Mouse (Mus musculus): ENCODE data around the gene Micu1. TPM values are rescaled to one million over a fixed set of nuclear protein-coding genes. Genes with fewer than 3 reads are reported as not detected.

Micu1 gene
- polyA plus RNA-seq, 1 experiment from 2014 or later, result 79.9 TPM

- Histone ChIP-seq H3K36me3 (0 out of 2 replicates have a peak, but pooled peaks cover 5% of the 10 kb centered on the region), H3K4me3 (no peak overlapping the region), H3K4me2 (replicated peaks) (no peak overlapping the region), H3K27ac (no peak overlapping the region), H3K4me1 (0 out of 2 replicates have a peak, but pooled peaks cover 5% of the 10 kb centered on the region), H3K9me3 (no peaks in the 10 kb centered on the region), H3K27me3 (no peaks in the 10 kb centered on the region), H3K9ac (no peak overlapping the region)
- no peak for ATAC-seq (ENCODE audit: insufficient number of reproducible peaks, insufficient read depth, low FRiP score, low TSS enrichment)
- WGBS, result 20% methylated on average over 3 of the region's 3 CpGs
These were observed 78.4 kb downstream of the Micu1 start for GRCm38 (mm10) chr10:59780698-59781097.

GRCm38 (mm10) chr10:59781205-59781931 lies 79.1 kb downstream of the Micu1 start:
- Histone ChIP-seq H3K4me2 (replicated peaks) (no peak overlapping the region), H3K4me1 (0 out of 2 replicates have a peak, but pooled peaks cover 5% of the 10 kb centered on the region), H3K27ac (no peak overlapping the region), H3K36me3 (0 out of 2 replicates have a peak, but pooled peaks cover 2% of the 10 kb centered on the region), H3K27me3 (no peaks in the 10 kb centered on the region), H3K4me3 (no peak overlapping the region), H3K9ac (no peak overlapping the region), H3K9me3 (no peaks in the 10 kb centered on the region)
- ATAC-seq (ENCODE audit: insufficient number of reproducible peaks, insufficient read depth, low FRiP score, low TSS enrichment), result no peak
- WGBS, result 52% methylated on average over 7 of the region's 7 CpGs

- H3K27me3 ChIP-seq, result no peaks in the 10 kb centered on the region
- H3K36me3 ChIP-seq, result peaks cover 20% of the 10 kb centered on the region
- H3K4me3 ChIP-seq, result no peak overlapping the region
- H3K4me2 ChIP-seq (replicated peaks), result no peak overlapping the region
- no peak overlapping the region for H3K9ac ChIP-seq
- no peak overlapping the region for H3K27ac ChIP-seq
- H3K4me1 ChIP-seq, result 0 out of 2 replicates have a peak, but pooled peaks cover 5% of the 10 kb centered on the region
- 60% methylated on average over 18 of the region's 18 CpGs for WGBS
- no peak for ATAC-seq (ENCODE audit: insufficient number of reproducible peaks, insufficient read depth, low FRiP score, low TSS enrichment)
- H3K9me3 ChIP-seq, result no peaks in the 10 kb centered on the region
These were observed 82.7 kb downstream of the Micu1 start for GRCm38 (mm10) chr10:59784731-59785685.

GRCm38 (mm10) chr10:59786289-59786688 lies 84.0 kb downstream of the Micu1 start:
- Histone ChIP-seq H3K27ac (no peak overlapping the region), H3K4me3 (no peak overlapping the region), H3K27me3 (no peaks in the 10 kb centered on the region), H3K4me2 (replicated peaks) (no peak overlapping the region), H3K36me3 (peaks cover 24% of the 10 kb centered on the region), H3K9me3 (no peaks in the 10 kb centered on the region), H3K4me1 (0 out of 2 replicates have a peak, but pooled peaks cover 5% of the 10 kb centered on the region), H3K9ac (no peak overlapping the region)
- 73% methylated on average over 5 of the region's 5 CpGs for WGBS
- no peak for ATAC-seq (ENCODE audit: insufficient number of reproducible peaks, insufficient read depth, low FRiP score, low TSS enrichment)

- H3K9ac ChIP-seq, result no peak overlapping the region
- no peak overlapping the region for H3K27ac ChIP-seq
- no peak overlapping the region for H3K4me3 ChIP-seq
- no peaks in the 10 kb centered on the region for H3K27me3 ChIP-seq
- peaks cover 30% of the 10 kb centered on the region for H3K36me3 ChIP-seq
- 0 out of 2 replicates have a peak, but pooled peaks cover 5% of the 10 kb centered on the region for H3K4me1 ChIP-seq
- no peak for ATAC-seq (ENCODE audit: insufficient number of reproducible peaks, insufficient read depth, low FRiP score, low TSS enrichment)
- no peak overlapping the region for H3K4me2 ChIP-seq (replicated peaks)
- H3K9me3 ChIP-seq, result no peaks in the 10 kb centered on the region
- 82% methylated on average over 11 of the region's 11 CpGs for WGBS
These were observed 85.0 kb downstream of the Micu1 start for GRCm38 (mm10) chr10:59787140-59787800.

- H3K36me3 ChIP-seq, result peaks cover 36% of the 10 kb centered on the region
- H3K27ac ChIP-seq, result no peak overlapping the region
- H3K4me1 ChIP-seq, result 0 out of 2 replicates have a peak, but pooled peaks cover 5% of the 10 kb centered on the region
- 75% methylated on average over 8 of the region's 8 CpGs for WGBS
- no peak overlapping the region for H3K9ac ChIP-seq
- no peak for ATAC-seq (ENCODE audit: insufficient number of reproducible peaks, insufficient read depth, low FRiP score, low TSS enrichment)
- no peak overlapping the region for H3K4me2 ChIP-seq (replicated peaks)
- no peak overlapping the region for H3K4me3 ChIP-seq
- no peaks in the 10 kb centered on the region for H3K27me3 ChIP-seq
- H3K9me3 ChIP-seq, result no peaks in the 10 kb centered on the region
These were observed 85.6 kb downstream of the Micu1 start for GRCm38 (mm10) chr10:59787870-59788269.

GRCm38 (mm10) chr10:59790291-59790929 lies 88.1 kb downstream of the Micu1 start:
- Histone ChIP-seq H3K4me1 (no peaks in the 10 kb centered on the region), H3K9me3 (no peaks in the 10 kb centered on the region), H3K36me3 (peaks cover 34% of the 10 kb centered on the region), H3K9ac (no peak overlapping the region), H3K27me3 (no peaks in the 10 kb centered on the region), H3K27ac (no peak overlapping the region), H3K4me3 (no peak overlapping the region), H3K4me2 (replicated peaks) (no peak overlapping the region)
- 83% methylated on average over 11 of the region's 11 CpGs for WGBS
- no peak for ATAC-seq (ENCODE audit: insufficient number of reproducible peaks, insufficient read depth, low FRiP score, low TSS enrichment)

- no peaks in the 10 kb centered on the region for H3K27me3 ChIP-seq
- no peaks in the 10 kb centered on the region for H3K9me3 ChIP-seq
- H3K4me3 ChIP-seq, result no peak overlapping the region
- WGBS, result 66% methylated on average over 5 of the region's 5 CpGs
- peaks cover 34% of the 10 kb centered on the region for H3K36me3 ChIP-seq
- H3K9ac ChIP-seq, result no peak overlapping the region
- ATAC-seq (ENCODE audit: insufficient number of reproducible peaks, insufficient read depth, low FRiP score, low TSS enrichment), result 0 out of 2 replicates have a peak, but pooled peaks have one; percentile 52
- no peak overlapping the region for H3K27ac ChIP-seq
- no peaks in the 10 kb centered on the region for H3K4me1 ChIP-seq
- no peak overlapping the region for H3K4me2 ChIP-seq (replicated peaks)
These were observed 89.6 kb downstream of the Micu1 start for GRCm38 (mm10) chr10:59791896-59792295.

- Histone ChIP-seq H3K27me3 (no peaks in the 10 kb centered on the region), H3K9ac (no peak overlapping the region), H3K4me1 (no peaks in the 10 kb centered on the region), H3K4me2 (replicated peaks) (no peak overlapping the region), H3K9me3 (no peaks in the 10 kb centered on the region), H3K4me3 (no peak overlapping the region), H3K27ac (no peak overlapping the region), H3K36me3 (peaks cover 34% of the 10 kb centered on the region)
- no peak for ATAC-seq (ENCODE audit: insufficient number of reproducible peaks, insufficient read depth, low FRiP score, low TSS enrichment)
- 91% methylated on average over 9 of the region's 9 CpGs for WGBS
These were observed 90.4 kb downstream of the Micu1 start for GRCm38 (mm10) chr10:59792575-59793176.

GRCm38 (mm10) chr10:59793454-59793853 lies 91.2 kb downstream of the Micu1 start:
- Histone ChIP-seq H3K4me3 (no peak overlapping the region), H3K27me3 (no peaks in the 10 kb centered on the region), H3K36me3 (peaks cover 29% of the 10 kb centered on the region), H3K9me3 (no peaks in the 10 kb centered on the region), H3K27ac (no peak overlapping the region), H3K4me1 (no peaks in the 10 kb centered on the region), H3K4me2 (replicated peaks) (no peak overlapping the region), H3K9ac (no peak overlapping the region)
- ATAC-seq (ENCODE audit: insufficient number of reproducible peaks, insufficient read depth, low FRiP score, low TSS enrichment), result no peak
- 79% methylated on average over 3 of the region's 3 CpGs for WGBS
